Mouse (Mus musculus) liver, embryonic 15.5 days (tissue): ENCODE measurements around the gene Sema3b. TPM values are rescaled to one million over a fixed set of nuclear protein-coding genes. Genes with fewer than 3 reads are reported as not detected.
"Not testable (repeated sequence)": the region's sequence is repeated elsewhere in the genome, so short reads cannot be mapped to it uniquely, and the experiment has no call there.

ENCODE experiments used
- ATAC-seq: fragments of 200-750 bp; cut with Nextera tagmentation; 2 replicates; pipeline ENCODE4 v1.8.0; 2017; ENCODE audit warnings: moderate number of reproducible peaks, mild to moderate bottlenecking, moderate library complexity; ENCODE audit not compliant: insufficient read depth
- H3K27ac ChIP-seq: fragments of 300-500 bp; sonication (generic); replicated peaks from 2 replicates; pipeline ENCODE4 v1.5.1; 2015; ENCODE audit warnings: mild to moderate bottlenecking, inconsistent platforms
- H3K27me3 ChIP-seq: fragments of 300-500 bp; sonication (generic); 2 replicates; pipeline ENCODE4 v1.6.1; 2015; ENCODE audit warnings: mild to moderate bottlenecking, inconsistent platforms
- H3K36me3 ChIP-seq: fragments of 300-500 bp; sonication (generic); replicated peaks from 2 replicates; pipeline ENCODE4 v1.6.1; 2015; ENCODE audit warnings: moderate library complexity, mild to moderate bottlenecking, inconsistent platforms
- H3K4me1 ChIP-seq: fragments of 300-500 bp; sonication (generic); replicated peaks from 2 replicates; pipeline ENCODE4 v1.6.1; 2015; ENCODE audit warnings: inconsistent platforms
- H3K4me2 ChIP-seq: fragments of 300-500 bp; sonication (generic); 2 replicates; pipeline ENCODE4 v1.6.1; 2015; ENCODE audit warnings: moderate library complexity, mild to moderate bottlenecking, inconsistent platforms
- H3K4me3 ChIP-seq: fragments of 300-500 bp; sonication (generic); replicated peaks from 2 replicates; pipeline ENCODE4 v1.5.1; 2015; ENCODE audit warnings: mild to moderate bottlenecking, inconsistent platforms
- H3K9ac ChIP-seq: fragments of 300-500 bp; sonication (generic); 2 replicates; pipeline ENCODE4 v1.6.1; 2015; ENCODE audit warnings: moderate library complexity, mild to moderate bottlenecking, inconsistent platforms
- H3K9me3 ChIP-seq: fragments of 300-500 bp; sonication (generic); replicated peaks from 2 replicates; pipeline ENCODE4 v1.6.1; 2016; ENCODE audit warnings: inconsistent platforms
- WGBS: fragments of 180-500 bp; shearing (Covaris S2); methylation state at CpG from one replicate; pipeline ENCODE4 v1.1.7; 2015; ENCODE audit warnings: mixed read lengths; ENCODE audit not compliant: insufficient replicate concordance; 5-methylcytosine and 5-hydroxymethylcytosine counted together
- polyA plus RNA-seq: library from polyadenylated mRNA; unstranded; fragments of >200 nt; fragmentation: Nextera tagmentation; extraction: Ambion mirVana; gene quantifications from 2 replicates; pipeline ENCODE4 v1.2.1, GENCODE M21; 2015

The Sema3b gene
- polyA plus RNA-seq, 1 experiment from 2014 or later = 0.74 TPM

DNA sequence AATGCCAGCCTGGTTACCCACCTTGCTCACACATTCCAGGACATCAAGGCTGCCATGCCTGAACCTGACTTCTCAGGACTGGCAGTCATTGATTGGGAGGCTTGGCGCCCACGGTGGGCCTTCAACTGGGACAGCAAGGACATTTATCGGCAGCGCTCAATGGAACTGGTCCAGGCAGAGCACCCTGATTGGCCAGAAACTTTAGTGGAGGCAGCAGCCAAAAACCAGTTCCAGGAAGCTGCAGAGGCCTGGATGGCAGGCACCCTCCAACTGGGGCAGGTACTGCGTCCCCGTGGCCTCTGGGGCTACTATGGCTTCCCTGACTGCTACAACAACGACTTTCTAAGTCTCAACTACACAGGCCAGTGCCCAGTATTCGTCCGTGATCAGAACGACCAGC is 31.2 kb downstream of the Sema3b start:
- H3K36me3 ChIP-seq = peaks cover 16% of the 10 kb centered on the region
- H3K9ac ChIP-seq = no peak overlapping the region
- H3K27ac ChIP-seq = 0 out of 2 replicates have a peak overlapping the region, but pooled peaks have one; percentile 69
- 84% methylated on average over 10 of the region's 10 CpGs for WGBS
- H3K4me3 ChIP-seq = no peak overlapping the region
- peak overlapping the region; percentile 76 for H3K4me2 ChIP-seq
- no peak for ATAC-seq
- peaks cover 89% of the 10 kb centered on the region for H3K4me1 ChIP-seq
- no peaks in the 10 kb centered on the region for H3K9me3 ChIP-seq
- H3K27me3 ChIP-seq = no peaks in the 10 kb centered on the region

DNA sequence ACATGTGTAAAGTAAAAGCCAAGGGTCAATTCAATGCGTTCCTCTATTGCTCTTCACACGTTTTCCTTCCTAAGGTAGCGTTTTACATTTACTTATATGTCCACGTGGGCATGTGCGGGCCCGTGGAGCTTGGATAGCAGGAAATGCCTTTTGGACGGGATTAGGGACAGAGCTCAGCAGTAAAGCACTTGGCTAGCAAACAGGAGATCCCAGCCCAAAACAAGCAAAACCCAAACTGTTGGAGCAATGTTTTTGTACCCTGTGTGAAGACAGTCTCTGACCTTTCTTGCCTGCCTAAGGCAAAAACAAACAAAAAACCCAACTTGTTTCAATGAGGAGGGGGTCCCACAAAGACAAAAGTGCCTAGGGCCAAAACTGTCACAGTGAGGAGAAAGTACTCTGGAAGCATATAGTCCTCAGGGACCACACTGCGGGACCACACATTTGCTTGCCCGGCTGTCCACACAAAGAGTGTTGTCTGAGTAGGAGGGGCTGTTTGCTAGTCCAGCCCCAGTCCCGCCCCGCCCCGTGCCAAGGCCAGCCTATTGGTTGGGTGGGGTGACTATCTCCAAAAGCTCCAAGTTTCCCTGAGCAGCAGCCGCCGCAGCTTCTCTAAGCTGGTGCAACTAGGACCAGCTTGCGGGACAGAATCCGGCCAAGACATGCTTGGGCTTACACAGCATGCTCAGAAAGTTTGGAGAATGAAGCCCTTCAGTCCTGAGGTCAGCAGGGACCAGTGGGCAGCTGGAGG is 32.5 kb downstream of the Sema3b start, which contains the start of gene Hyal1:
Hyal1 (plus strand) TSS at position 571 of the 751 bp plus-strand sequence.
- Histone ChIP-seq H3K9me3 (no peaks in the 10 kb centered on the region), H3K36me3 (peaks cover 29% of the 10 kb centered on the region), H3K9ac (peak within 1 kb of the TSS; percentile 58), H3K27ac (peak within 1 kb of the TSS; percentile 84), H3K4me2 (peak within 1 kb of the TSS; percentile 76), H3K27me3 (no peaks in the 10 kb centered on the region), H3K4me1 (peaks cover 89% of the 10 kb centered on the region), H3K4me3 (peak within 1 kb of the TSS; percentile 55)
- WGBS = 24% methylated on average over 16 of the region's 16 CpGs
- ATAC-seq = peak; percentile 65

DNA sequence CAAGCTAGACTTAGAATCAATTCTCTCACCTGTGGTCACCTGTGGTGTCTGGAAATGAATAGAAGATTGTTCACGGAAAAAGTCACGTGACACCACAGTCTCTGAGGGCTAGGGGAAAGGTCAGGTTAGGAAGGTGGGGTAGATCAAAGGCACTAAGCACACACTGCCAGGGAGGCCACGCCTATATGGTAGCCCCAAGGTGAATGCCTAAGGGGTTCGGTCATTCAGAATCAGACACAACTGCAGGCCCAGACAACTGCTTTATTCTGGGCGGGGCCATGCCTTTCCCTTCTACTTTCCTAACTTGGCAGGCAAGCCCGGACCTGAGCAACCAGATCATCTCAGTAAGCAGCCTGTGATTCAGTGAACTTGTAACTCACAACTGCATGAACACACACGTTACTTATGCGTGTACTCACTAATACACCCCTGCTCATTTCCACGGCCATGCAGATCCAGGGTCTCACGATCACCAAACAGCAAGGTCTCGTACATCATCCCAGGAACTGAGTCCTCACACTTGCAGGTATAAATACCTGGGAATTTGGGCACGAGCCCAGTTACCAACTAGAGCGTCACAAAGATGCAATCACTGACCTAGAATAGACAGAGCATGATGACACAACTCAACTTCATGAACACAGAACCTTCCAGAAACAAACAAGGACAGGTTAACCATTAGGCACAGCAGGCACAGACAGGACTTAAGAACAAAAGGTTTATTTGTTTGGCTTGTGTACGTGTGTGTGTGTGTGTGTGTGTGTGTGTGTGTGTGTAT is 33.3 kb downstream of the Sema3b start:
- Histone ChIP-seq H3K27ac (peak overlapping the region; percentile 84), H3K36me3 (peaks cover 33% of the 10 kb centered on the region), H3K4me3 (no peak overlapping the region), H3K9me3 (no peaks in the 10 kb centered on the region), H3K27me3 (no peaks in the 10 kb centered on the region), H3K4me2 (peak overlapping the region; percentile 0; the same call in 1 of the 2 replicates), H3K9ac (no peak overlapping the region), H3K4me1 (peaks cover 90% of the 10 kb centered on the region)
- 73% methylated on average over 14 of the region's 14 CpGs for WGBS
- ATAC-seq = no peak

DNA sequence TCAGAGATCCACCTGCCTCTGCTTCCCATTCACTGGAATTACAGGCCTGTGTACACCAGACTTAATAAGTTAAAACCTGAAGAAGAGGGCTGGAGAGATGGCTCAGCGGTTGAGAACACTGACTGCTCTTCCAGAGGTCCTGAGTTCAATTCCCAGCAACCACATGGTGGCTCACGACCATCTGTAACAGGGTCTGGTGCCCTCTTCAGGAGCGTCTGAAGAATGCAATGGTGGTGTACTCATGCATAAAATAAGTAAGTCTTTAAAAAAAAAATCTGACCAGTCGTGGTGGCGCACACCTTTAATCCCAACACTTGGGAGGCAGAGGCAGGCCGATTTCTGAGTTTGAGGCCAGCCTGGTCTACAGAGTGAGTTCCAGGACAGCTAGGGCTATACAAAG is 35.3 kb downstream of the Sema3b start:
- peaks cover 85% of the 10 kb centered on the region for H3K4me1 ChIP-seq
- 66% methylated on average over 6 of the region's 6 CpGs for WGBS
- H3K36me3 ChIP-seq = peaks cover 33% of the 10 kb centered on the region
- H3K9me3 ChIP-seq, H3K9ac ChIP-seq, H3K27ac ChIP-seq, ATAC-seq, H3K27me3 ChIP-seq, H3K4me2 ChIP-seq, H3K4me3 ChIP-seq: not testable (repeated sequence)

DNA sequence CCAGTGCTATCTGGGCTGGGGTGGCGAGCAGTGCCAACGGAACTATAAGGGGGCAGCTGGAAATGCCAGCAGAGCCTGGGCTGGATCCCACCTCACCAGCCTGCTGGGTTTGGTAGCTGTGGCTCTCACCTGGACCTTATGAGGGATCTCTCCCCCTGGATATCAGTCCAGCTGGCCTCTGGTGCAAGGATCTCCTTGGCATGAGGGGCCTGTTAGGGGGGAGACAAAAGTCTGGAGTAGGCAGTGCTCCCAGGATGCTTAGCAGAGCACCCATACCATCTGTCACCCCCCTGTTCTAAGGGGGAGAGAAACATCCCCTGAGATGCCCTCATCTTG is 36.7 kb downstream of the Sema3b start:
- Histone ChIP-seq H3K27me3 (no peaks in the 10 kb centered on the region), H3K9ac (peak overlapping the region; percentile 81; the same call in 1 of the 2 replicates), H3K4me2 (peak overlapping the region; percentile 89), H3K4me1 (peaks cover 86% of the 10 kb centered on the region), H3K36me3 (peaks cover 33% of the 10 kb centered on the region), H3K9me3 (no peaks in the 10 kb centered on the region), H3K27ac (peak overlapping the region; percentile 96), H3K4me3 (peak overlapping the region; percentile 80; the same call in 1 of the 2 replicates)
- WGBS = 83% methylated on average over 2 of the region's 2 CpGs
- no peak for ATAC-seq

DNA sequence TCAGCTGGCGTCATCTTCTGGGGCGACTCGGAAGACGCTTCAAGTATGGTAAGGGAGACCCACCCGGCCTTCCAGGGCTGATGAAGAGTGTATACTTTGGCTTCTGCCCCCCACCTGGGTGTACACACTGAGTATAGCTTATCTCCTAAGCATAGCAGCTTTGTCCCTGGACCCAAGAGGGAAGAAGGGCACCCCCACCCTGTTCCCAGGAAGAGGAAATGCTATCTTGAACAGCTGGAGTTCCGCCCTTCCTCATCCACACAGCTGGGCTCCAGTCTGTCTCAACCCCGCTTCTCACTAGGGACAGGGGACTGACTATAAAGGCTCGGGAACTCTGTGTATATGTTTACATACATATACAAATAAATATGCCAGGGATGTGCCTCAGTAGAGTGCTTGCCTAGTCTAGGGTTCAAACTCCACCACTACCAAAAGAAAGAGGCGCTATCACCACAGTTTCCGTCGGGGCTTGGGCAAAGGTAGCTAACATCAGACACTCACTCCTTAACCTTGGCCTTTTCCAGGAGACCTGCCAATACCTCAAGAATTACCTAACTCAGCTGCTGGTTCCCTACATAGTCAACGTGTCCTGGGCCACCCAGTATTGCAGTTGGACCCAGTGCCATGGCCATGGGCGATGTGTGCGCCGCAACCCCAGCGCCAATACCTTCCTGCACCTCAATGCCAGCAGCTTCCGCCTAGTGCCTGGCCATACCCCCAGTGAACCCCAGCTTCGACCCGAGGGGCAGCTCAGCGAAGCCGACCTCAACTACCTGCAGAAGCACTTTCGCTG is 37.3 kb downstream of the Sema3b start:
- WGBS = 68% methylated on average over 22 of the region's 22 CpGs
- H3K4me1 ChIP-seq = peaks cover 86% of the 10 kb centered on the region
- H3K27ac ChIP-seq = peak overlapping the region; percentile 96
- H3K9me3 ChIP-seq = no peaks in the 10 kb centered on the region
- peak overlapping the region; percentile 81 for H3K9ac ChIP-seq
- peaks cover 33% of the 10 kb centered on the region for H3K36me3 ChIP-seq
- no peaks in the 10 kb centered on the region for H3K27me3 ChIP-seq
- H3K4me3 ChIP-seq = peak overlapping the region; percentile 80
- peak; percentile 31 for ATAC-seq
- peak overlapping the region; percentile 89 for H3K4me2 ChIP-seq

DNA sequence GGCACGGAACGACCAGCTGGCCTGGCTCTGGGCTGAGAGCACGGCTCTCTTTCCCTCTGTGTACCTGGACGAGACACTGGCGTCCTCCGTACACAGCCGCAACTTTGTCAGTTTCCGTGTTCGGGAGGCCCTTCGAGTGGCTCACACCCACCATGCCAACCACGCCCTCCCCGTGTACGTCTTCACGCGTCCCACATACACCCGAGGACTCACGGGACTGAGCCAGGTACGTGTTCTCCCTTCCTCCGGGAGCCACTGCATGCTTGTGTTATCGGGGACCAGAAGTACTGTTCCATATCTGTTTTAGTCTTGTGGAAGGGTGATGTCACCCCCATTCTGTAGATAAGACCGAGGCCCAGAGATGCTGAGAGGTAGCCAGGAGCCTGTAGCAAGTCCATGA is 38.2 kb downstream of the Sema3b start:
- Histone ChIP-seq H3K4me2 (peak overlapping the region; percentile 89), H3K27ac (peak overlapping the region; percentile 96), H3K36me3 (peaks cover 33% of the 10 kb centered on the region), H3K9me3 (no peaks in the 10 kb centered on the region), H3K27me3 (no peaks in the 10 kb centered on the region), H3K9ac (peak overlapping the region; percentile 81), H3K4me1 (peaks cover 86% of the 10 kb centered on the region), H3K4me3 (peak overlapping the region; percentile 80)
- ATAC-seq = peak; percentile 65
- 31% methylated on average over 21 of the region's 21 CpGs for WGBS

DNA sequence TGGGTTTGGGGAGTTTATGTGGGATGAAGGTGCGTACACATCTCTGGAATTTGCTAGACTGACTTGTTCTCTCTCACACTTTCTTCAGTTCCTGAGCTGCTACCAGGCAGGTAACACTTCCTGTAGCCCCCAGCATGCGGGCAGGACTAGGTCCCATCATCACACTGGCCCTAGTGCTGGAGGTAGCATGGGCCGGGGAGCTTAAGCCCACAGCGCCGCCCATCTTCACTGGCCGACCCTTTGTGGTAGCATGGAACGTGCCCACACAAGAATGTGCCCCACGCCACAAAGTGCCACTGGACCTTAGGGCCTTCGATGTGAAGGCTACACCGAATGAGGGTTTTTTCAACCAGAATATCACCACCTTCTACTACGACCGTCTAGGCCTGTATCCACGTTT is 39.0 kb downstream of the Sema3b start:
- no peak for ATAC-seq
- Histone ChIP-seq H3K4me2 (peak overlapping the region; percentile 89), H3K27ac (peak overlapping the region; percentile 96), H3K9me3 (no peaks in the 10 kb centered on the region), H3K4me3 (peak overlapping the region; percentile 80), H3K27me3 (no peaks in the 10 kb centered on the region), H3K36me3 (peaks cover 39% of the 10 kb centered on the region), H3K4me1 (peaks cover 86% of the 10 kb centered on the region), H3K9ac (peak overlapping the region; percentile 81)
- WGBS = 63% methylated on average over 13 of the region's 13 CpGs

DNA sequence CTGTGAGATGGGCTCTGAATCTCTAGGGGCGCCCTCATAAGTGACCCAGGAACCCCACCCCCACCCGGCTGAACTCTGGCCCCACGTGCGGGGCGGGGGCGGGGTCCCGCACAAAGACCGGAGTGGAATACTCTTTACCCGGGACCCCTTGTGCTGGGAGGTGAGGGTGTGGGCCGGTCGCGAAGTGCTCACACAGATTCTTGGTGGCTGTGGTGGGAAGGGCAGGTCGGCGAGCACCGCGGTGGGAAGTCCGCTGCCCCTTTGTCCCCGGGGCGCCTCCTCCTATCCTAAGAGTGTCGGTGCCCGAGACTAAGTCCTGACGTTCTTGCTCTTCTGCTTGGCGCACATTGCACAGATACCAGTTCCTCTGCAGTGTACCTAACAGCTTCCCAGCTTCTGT is 39.8 kb downstream of the Sema3b start:
- peak; percentile 4 for ATAC-seq
- H3K9me3 ChIP-seq = no peaks in the 10 kb centered on the region
- H3K27me3 ChIP-seq = no peaks in the 10 kb centered on the region
- peak overlapping the region; percentile 96 for H3K27ac ChIP-seq
- WGBS = under 1% methylated on average over 23 of the region's 23 CpGs
- peak overlapping the region; percentile 81 for H3K9ac ChIP-seq
- peak overlapping the region; percentile 80 for H3K4me3 ChIP-seq
- H3K36me3 ChIP-seq = peaks cover 40% of the 10 kb centered on the region
- peaks cover 87% of the 10 kb centered on the region for H3K4me1 ChIP-seq
- H3K4me2 ChIP-seq = peak overlapping the region; percentile 89

DNA sequence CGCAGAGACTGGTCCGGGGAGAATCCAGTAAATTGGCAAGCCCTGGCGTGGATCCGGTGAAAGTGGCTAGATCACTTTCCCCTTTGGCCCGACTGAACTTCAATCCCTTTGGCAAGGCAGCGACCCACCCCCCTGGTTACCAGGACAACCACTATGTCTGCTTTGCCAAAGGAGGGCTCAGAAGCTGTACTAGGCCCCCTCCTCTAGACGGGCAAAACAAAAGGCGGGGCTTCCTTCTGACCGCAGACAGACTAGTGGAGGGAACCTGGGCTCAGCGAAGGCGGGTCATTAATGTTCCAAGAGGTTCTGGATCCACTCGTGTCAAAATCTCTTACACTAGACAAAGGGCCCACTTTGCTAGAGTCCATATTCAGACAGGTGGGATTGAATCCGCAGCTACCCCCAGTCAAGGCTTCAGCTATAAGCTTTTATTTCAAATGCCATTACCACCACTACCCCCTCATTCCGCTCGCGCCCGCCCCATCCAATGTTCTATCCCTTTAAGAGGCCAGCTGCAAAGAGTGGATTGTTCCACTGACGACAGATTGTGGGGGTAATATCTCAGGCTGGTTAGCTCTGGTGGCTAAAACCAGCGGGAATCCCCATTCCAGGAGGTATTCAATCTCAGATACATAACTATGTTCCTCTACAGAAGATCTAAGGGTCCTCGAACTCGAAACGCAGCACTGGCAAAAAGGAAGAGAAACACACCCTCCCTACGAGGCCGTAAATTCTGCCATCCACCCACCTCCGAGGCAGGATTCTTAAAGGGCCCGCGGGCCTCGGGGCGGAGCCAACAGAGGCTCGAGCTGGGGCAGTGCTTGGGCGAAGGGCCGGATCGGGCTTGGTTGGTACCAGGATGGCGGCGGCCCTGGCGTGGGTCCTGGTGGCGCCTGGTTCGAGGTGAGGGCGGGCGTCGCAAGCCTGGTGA is 40.4 kb downstream of the Sema3b start:
- peak overlapping the region; percentile 89 for H3K4me2 ChIP-seq
- H3K27ac ChIP-seq = peak overlapping the region; percentile 96
- ATAC-seq = peak; percentile 76
- H3K4me1 ChIP-seq = peaks cover 92% of the 10 kb centered on the region
- no peaks in the 10 kb centered on the region for H3K9me3 ChIP-seq
- H3K4me3 ChIP-seq = peak overlapping the region; percentile 80
- H3K9ac ChIP-seq = peak overlapping the region; percentile 81
- WGBS = 1% methylated on average over 41 of the region's 41 CpGs
- H3K27me3 ChIP-seq = no peaks in the 10 kb centered on the region
- peaks cover 40% of the 10 kb centered on the region for H3K36me3 ChIP-seq
